In the genomic region with DNA sequence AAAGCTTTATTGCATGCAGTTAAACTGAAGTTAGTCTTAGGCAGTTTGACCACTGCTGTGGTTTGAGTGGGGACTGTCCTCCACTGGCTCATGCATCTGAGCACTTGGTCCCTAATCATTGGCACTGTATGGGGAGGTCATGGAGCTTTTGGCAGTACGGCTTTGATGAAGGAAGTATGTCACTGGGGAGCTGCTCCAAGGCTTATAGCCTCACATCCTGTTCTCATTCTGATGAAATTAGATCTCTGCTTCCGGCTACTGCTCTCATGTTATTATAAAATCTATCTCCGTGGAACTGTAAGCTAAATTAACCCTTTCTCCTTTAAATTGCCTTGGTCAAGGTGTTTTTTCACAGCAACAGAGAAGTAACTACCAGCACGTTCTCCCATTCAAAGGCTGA, we compare ENCODE assay signal across 12 mouse cellular contexts.
"Had no signal": no experiment of that assay in that cellular context is flagged by ENCODE, and none has a peak within 500 bp of the region (broad histone marks: within the 10 kb centered on the region; RNA-seq: fewer than 3 reads in every experiment).

No protein-coding gene starts in this region.

- DNase-seq: kidney, adult 11 months; kidney, adult 9 months; kidney, postnatal 10 days; kidney, postnatal 4 days; left cerebral cortex, postnatal 4 days; right cerebral cortex, postnatal 14 days had no signal

- H3K4me1 ChIP-seq: midbrain, embryonic 10.5 days; neural tube, embryonic 13.5 days had no signal

- H3K4me3 ChIP-seq: layer of hippocampus, adult 2 months; limb, embryonic 13.5 days; midbrain, embryonic 10.5 days; neural tube, embryonic 13.5 days had no signal

- H3K9ac ChIP-seq: limb, embryonic 13.5 days; liver, embryonic 14.5 days; neural tube, embryonic 13.5 days had no signal

- H3K9me3 ChIP-seq: limb, embryonic 13.5 days; midbrain, embryonic 10.5 days; neural tube, embryonic 13.5 days had no signal

- H3K27me3 ChIP-seq: limb, embryonic 13.5 days; neural tube, embryonic 13.5 days had no signal

- H3K27ac ChIP-seq: layer of hippocampus, adult 2 months; limb, embryonic 13.5 days; liver, embryonic 14.5 days; midbrain, embryonic 10.5 days; neural tube, embryonic 13.5 days had no signal

- H3K36me3 ChIP-seq: limb, embryonic 13.5 days; midbrain, embryonic 10.5 days; neural tube, embryonic 13.5 days had no signal

- ATAC-seq: midbrain, embryonic 16.5 days had no signal

- H3K4me2 ChIP-seq: limb, embryonic 13.5 days; neural tube, embryonic 13.5 days had no signal
